Mouse (Mus musculus) kidney, adult 2 months (tissue): ENCODE data around the gene Cdh23.

Source experiments
- CTCF ChIP-seq: fragments of 200-500 bp; conservative IDR thresholded peaks from 2 replicates; pipeline ENCODE4 v1.5.1; 2011; ENCODE audit warnings: low read depth, mild to moderate bottlenecking, control low read depth, low read length, moderate library complexity, mixed read lengths; ENCODE audit not compliant: insufficient read depth, insufficient read length
- POLR2A ChIP-seq: fragments of 200-500 bp; IDR thresholded peaks from one replicate; pipeline ENCODE4 v1.6.1; 2011; ENCODE audit warnings: low read depth, low read length, control low read depth

DNA sequence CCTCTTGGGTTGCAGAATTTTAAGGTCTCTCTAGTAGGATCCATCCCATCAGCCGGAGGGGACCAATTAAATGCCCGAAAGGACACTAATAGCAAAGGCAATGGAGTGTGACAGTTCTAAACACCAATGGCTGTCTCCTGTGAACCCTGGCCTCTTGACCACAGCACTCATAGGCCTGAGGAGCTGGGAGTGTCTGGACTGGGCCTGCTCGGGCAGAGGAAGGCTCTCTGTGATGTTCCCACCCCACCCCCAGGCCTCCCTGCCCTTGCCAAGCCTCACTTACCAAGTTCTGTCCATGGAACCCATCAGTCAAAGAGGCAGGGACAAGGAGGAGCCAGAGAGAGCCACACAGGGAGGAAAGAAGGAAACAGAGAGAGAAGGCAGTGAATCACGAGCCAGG, 228.5 kb downstream of the Cdh23 start:
- TF ChIP-seq CTCF: no peak
- TF ChIP-seq POLR2A: no peak
